Mouse (Mus musculus): ENCODE results near the gene Mrps2.

Gene Mrps2

GRCm38 (mm10) chr2:28467860-28468485, at the start of gene Mrps2:
Gene Mrps2 (plus strand): TSS chr2:28468066.
- peak; percentile 93 for DNase-seq (ENCODE audit: extremely low spot score, low spot score)

- peak; percentile 88 for DNase-seq (ENCODE audit: extremely low spot score, low spot score)
These were observed 48.0 kb upstream of the Mrps2 start for GRCm38 (mm10) chr2:28419898-28420297.

- peak; percentile 51 for DNase-seq (ENCODE audit: extremely low spot score, low spot score)
These were observed 44.7 kb upstream of the Mrps2 start for GRCm38 (mm10) chr2:28423167-28423566.

GRCm38 (mm10) chr2:28427226-28427625, 40.6 kb upstream of the Mrps2 start:
- no peak for DNase-seq (ENCODE audit: extremely low spot score, low spot score)

GRCm38 (mm10) chr2:28430846-28431245, 37.0 kb upstream of the Mrps2 start:
- DNase-seq (ENCODE audit: extremely low spot score, low spot score): no peak

- no peak for DNase-seq (ENCODE audit: extremely low spot score, low spot score)
These were observed 35.1 kb upstream of the Mrps2 start for GRCm38 (mm10) chr2:28432811-28433210.

- DNase-seq (ENCODE audit: extremely low spot score, low spot score): no peak
These were observed 34.4 kb upstream of the Mrps2 start for GRCm38 (mm10) chr2:28433512-28433911.

GRCm38 (mm10) chr2:28435401-28435800, 32.5 kb upstream of the Mrps2 start:
- no peak for DNase-seq (ENCODE audit: extremely low spot score, low spot score)

- no peak for DNase-seq (ENCODE audit: extremely low spot score, low spot score)
These were observed 27.0 kb upstream of the Mrps2 start for GRCm38 (mm10) chr2:28440842-28441241.

- DNase-seq (ENCODE audit: extremely low spot score, low spot score): no peak
These were observed 22.8 kb upstream of the Mrps2 start for GRCm38 (mm10) chr2:28445082-28445481.

GRCm38 (mm10) chr2:28446181-28446514, 21.7 kb upstream of the Mrps2 start:
- DNase-seq (ENCODE audit: extremely low spot score, low spot score): no peak

- peak; percentile 48 for DNase-seq (ENCODE audit: extremely low spot score, low spot score)
These were observed 21.2 kb upstream of the Mrps2 start, which contains the start of gene Ppp1r26 for GRCm38 (mm10) chr2:28446515-28447314. Gene Ppp1r26 (plus strand): TSS chr2:28446800.

GRCm38 (mm10) chr2:28447315-28447670, 20.6 kb upstream of the Mrps2 start:
- DNase-seq (ENCODE audit: extremely low spot score, low spot score): peak; percentile 45

- no peak for DNase-seq (ENCODE audit: extremely low spot score, low spot score)
These were observed 16.2 kb upstream of the Mrps2 start for GRCm38 (mm10) chr2:28451663-28452062.

- DNase-seq (ENCODE audit: extremely low spot score, low spot score): no peak
These were observed 14.3 kb upstream of the Mrps2 start for GRCm38 (mm10) chr2:28453539-28453938.

GRCm38 (mm10) chr2:28456616-28457015, 11.2 kb upstream of the Mrps2 start:
- DNase-seq (ENCODE audit: extremely low spot score, low spot score): no peak

- peak; percentile 63 for DNase-seq (ENCODE audit: extremely low spot score, low spot score)
These were observed 3.9 kb upstream of the Mrps2 start for GRCm38 (mm10) chr2:28463919-28464318.

- DNase-seq (ENCODE audit: extremely low spot score, low spot score): no peak
These were observed 2.9 kb upstream of the Mrps2 start for GRCm38 (mm10) chr2:28464919-28465318.

GRCm38 (mm10) chr2:28465836-28466518, 1.9 kb upstream of the Mrps2 start, which contains the start of gene 1700007K13Rik:
Gene 1700007K13Rik (minus strand): TSS chr2:28466332.
- peak; percentile 74 for DNase-seq (ENCODE audit: extremely low spot score, low spot score)

GRCm38 (mm10) chr2:28468486-28469225, 790 bp downstream of the Mrps2 start:
- no peak for DNase-seq (ENCODE audit: extremely low spot score, low spot score)

GRCm38 (mm10) chr2:28469461-28469860, 1.6 kb downstream of the Mrps2 start:
- no peak for DNase-seq (ENCODE audit: extremely low spot score, low spot score)

GRCm38 (mm10) chr2:28470591-28470990, 2.7 kb downstream of the Mrps2 start:
- DNase-seq (ENCODE audit: extremely low spot score, low spot score): no peak

Measured in neural tube, embryonic 10.5 days (tissue).